Mouse (Mus musculus) frontal cortex, postnatal 36 days (tissue): ENCODE results near the gene Gm1330.
"Not testable (repeated sequence)": the region's sequence is repeated elsewhere in the genome, so short reads cannot be mapped to it uniquely, and the experiment has no call there.

Experiments used
- DNase-seq, 2 experiments: peaks; one replicate each; pipeline ENCODE4 v3.0.0; 2022; ENCODE audit warnings: low spot score in 2 of 2

The Gm1330 gene

GRCm38 (mm10) chr2:149003151-149003550 lies at the start of gene Gm1330:
Gene Gm1330, minus strand, starts transcription at chr2:149003251.
- no peak for DNase-seq

GRCm38 (mm10) chr2:149017137-149017536 lies 14.1 kb upstream of the Gm1330 start, which contains the start of gene Gm10750:
Gene Gm10750, minus strand, starts transcription at chr2:149017237.
- not testable (repeated sequence) for DNase-seq

GRCm38 (mm10) chr2:149004826-149005225 lies 1.8 kb upstream of the Gm1330 start:
- DNase-seq, result no peak

GRCm38 (mm10) chr2:148995133-148995532 lies 7.9 kb downstream of the Gm1330 start:
- no peak for DNase-seq
